Mouse (Mus musculus) stomach, embryonic 14.5 days (tissue): Measurements from ENCODE around the gene Srf. TPM values are rescaled to one million over a fixed set of nuclear protein-coding genes. Genes with fewer than 3 reads are reported as not detected.
A peak's percentile ranks its signal among the peaks of the same experiment; 100 is the strongest.

Experiments
- ATAC-seq: fragments of 200-750 bp; cut with Nextera tagmentation; 2 replicates; pipeline ENCODE4 v1.8.0; 2017; ENCODE audit warnings: low read depth, moderate TSS enrichment; ENCODE audit not compliant: insufficient number of reproducible peaks, insufficient read depth, low FRiP score
- H3K27ac ChIP-seq: fragments of 300-500 bp; sonication (generic); 2 replicates; pipeline ENCODE4 v1.5.1; 2014; ENCODE audit warnings: mild to moderate bottlenecking, low read length, moderate library complexity, mixed read lengths
- H3K27me3 ChIP-seq: fragments of 300-500 bp; sonication (generic); 2 replicates; pipeline ENCODE4 v1.6.1; 2014; ENCODE audit warnings: low read length, control low read depth, mixed read lengths; ENCODE audit not compliant: control insufficient read depth, insufficient read depth
- H3K36me3 ChIP-seq: fragments of 300-500 bp; sonication (generic); 2 replicates; pipeline ENCODE4 v1.6.1; 2014; ENCODE audit warnings: mild to moderate bottlenecking, control low read depth, low read length, moderate library complexity, mixed read lengths; ENCODE audit not compliant: control insufficient read depth, insufficient read depth
- H3K4me1 ChIP-seq: fragments of 300-500 bp; sonication (generic); 2 replicates; pipeline ENCODE4 v1.6.1; 2014; ENCODE audit warnings: low read length, control low read depth, mixed read lengths; ENCODE audit not compliant: control insufficient read depth, insufficient read depth
- H3K4me2 ChIP-seq: fragments of 300-500 bp; sonication (generic); replicated peaks from 2 replicates; pipeline ENCODE4 v1.6.1; 2014; ENCODE audit warnings: low read depth, low read length, control low read depth
- H3K4me3 ChIP-seq: fragments of 300-500 bp; sonication (generic); 2 replicates; pipeline ENCODE4 v1.5.1; 2014; ENCODE audit warnings: low read depth, low read length, control low read depth
- H3K9ac ChIP-seq: fragments of 300-500 bp; sonication (generic); replicated peaks from 2 replicates; pipeline ENCODE4 v1.6.1; 2014; ENCODE audit warnings: low read depth, mild to moderate bottlenecking, control low read depth, low read length, moderate library complexity, mixed read lengths
- H3K9me3 ChIP-seq: fragments of 300-500 bp; sonication (generic); 2 replicates; pipeline ENCODE4 v1.6.1; 2016; ENCODE audit warnings: low read depth, low read length, control low read depth; ENCODE audit not compliant: control insufficient read depth
- WGBS: fragments of 180-500 bp; shearing (Covaris S2); extraction: QIAGEN DNeasy Blood & Tissue Kit; methylation state at CpG from one replicate; pipeline ENCODE4 v1.1.7; 2014; 5-methylcytosine and 5-hydroxymethylcytosine counted together
- polyA plus RNA-seq: library from polyadenylated mRNA; unstranded; fragments of >200 nt; fragmentation: Nextera tagmentation; extraction: Ambion mirVana; gene quantifications from 2 replicates; pipeline ENCODE4 v1.2.1, GENCODE M21; 2014

The Srf gene
- polyA plus RNA-seq, 1 experiment from 2014 or later = 15.7 TPM

GRCm38 (mm10) chr17:46554977-46555672, 850 bp downstream of the Srf start:
- H3K4me2 ChIP-seq = peak overlapping the region; percentile 67
- peak overlapping the region; percentile 97 for H3K27ac ChIP-seq
- under 1% methylated on average over 75 of the region's 75 CpGs for WGBS
- peaks cover 19% of the 10 kb centered on the region for H3K4me1 ChIP-seq
- H3K4me3 ChIP-seq = peak overlapping the region; percentile 98
- H3K9ac ChIP-seq = peak overlapping the region; percentile 100
- H3K9me3 ChIP-seq = no peaks in the 10 kb centered on the region
- H3K27me3 ChIP-seq = no peaks in the 10 kb centered on the region
- ATAC-seq = no peak
- peaks cover 23% of the 10 kb centered on the region for H3K36me3 ChIP-seq

- H3K36me3 ChIP-seq = peaks cover 28% of the 10 kb centered on the region
- no peaks in the 10 kb centered on the region for H3K9me3 ChIP-seq
These were observed 1.4 kb downstream of the Srf start for GRCm38 (mm10) chr17:46554646-46554976.

GRCm38 (mm10) chr17:46553926-46554325, 2.0 kb downstream of the Srf start:
- Histone ChIP-seq H3K4me1 (peaks cover 19% of the 10 kb centered on the region), H3K4me3 (peak overlapping the region; percentile 98), H3K9me3 (no peaks in the 10 kb centered on the region), H3K9ac (peak overlapping the region; percentile 100), H3K4me2 (peak overlapping the region; percentile 67), H3K36me3 (peaks cover 34% of the 10 kb centered on the region), H3K27ac (peak overlapping the region; percentile 89), H3K27me3 (no peaks in the 10 kb centered on the region)
- no peak for ATAC-seq
- 50% methylated on average over 3 of the region's 3 CpGs for WGBS

More at GRCm38 (mm10) chr17:46554646-46554976, 1.4 kb downstream of the Srf start:
- peak overlapping the region; percentile 67 for H3K4me2 ChIP-seq
- WGBS = under 1% methylated on average over 11 of the region's 11 CpGs
- peak overlapping the region; percentile 97 for H3K27ac ChIP-seq
- peak overlapping the region; percentile 100 for H3K9ac ChIP-seq
- H3K4me1 ChIP-seq = peaks cover 19% of the 10 kb centered on the region
- H3K4me3 ChIP-seq = peak overlapping the region; percentile 98
- no peak for ATAC-seq
- no peaks in the 10 kb centered on the region for H3K27me3 ChIP-seq

DNA sequence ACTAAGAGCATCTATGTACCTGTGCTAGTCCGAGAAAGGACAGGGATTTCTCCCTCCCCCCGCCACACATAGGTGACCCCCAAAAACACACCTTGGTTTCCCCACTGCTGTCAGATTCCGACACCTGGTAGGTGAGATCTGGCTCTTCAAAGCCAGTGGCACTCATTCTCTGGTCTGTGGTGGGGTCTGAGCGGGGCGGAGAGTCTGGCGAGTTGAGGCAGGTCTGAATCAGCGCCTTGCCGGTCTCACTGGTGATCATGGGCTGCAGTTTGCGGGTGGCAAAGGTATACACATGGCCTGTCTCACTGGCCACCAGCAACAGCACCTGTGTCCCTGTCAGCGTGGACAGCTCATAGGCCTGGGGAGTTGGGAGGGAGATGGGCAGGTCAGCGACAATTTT, 2.5 kb downstream of the Srf start:
- ATAC-seq = no peak
- 28% methylated on average over 11 of the region's 11 CpGs for WGBS

DNA sequence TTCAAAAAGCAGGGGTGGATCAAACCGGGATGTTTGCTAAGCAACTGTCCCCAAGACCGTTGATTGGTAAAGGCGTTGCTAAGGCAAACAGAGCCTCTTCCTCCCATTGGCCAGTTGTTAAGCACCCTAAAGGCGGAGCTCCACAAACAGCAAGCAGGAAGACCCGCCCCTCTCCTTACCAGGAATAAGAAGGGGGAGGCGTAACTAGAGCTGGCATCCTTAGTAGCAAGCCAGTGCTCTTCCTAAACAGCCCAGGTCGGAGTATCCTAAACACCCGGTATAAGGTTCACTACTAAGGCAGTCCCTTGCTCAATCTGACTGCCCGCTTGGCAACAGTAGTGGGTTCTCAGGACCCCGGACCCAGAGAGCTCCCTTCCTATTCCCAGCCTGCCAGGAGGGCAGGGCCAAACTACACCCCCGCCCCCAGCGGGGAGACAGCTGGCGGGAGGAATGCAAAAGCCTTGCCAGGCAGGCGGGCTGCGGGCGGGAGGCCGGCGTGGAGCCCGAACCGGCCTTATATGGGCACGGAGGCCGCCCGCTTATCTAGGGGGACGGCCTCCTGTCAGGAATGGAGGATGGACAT, 3.0 kb downstream of the Srf start:
- 4% methylated on average over 24 of the region's 24 CpGs for WGBS
- Histone ChIP-seq H3K9me3 (no peaks in the 10 kb centered on the region), H3K4me3 (peak overlapping the region; percentile 98), H3K36me3 (peaks cover 43% of the 10 kb centered on the region), H3K27me3 (no peaks in the 10 kb centered on the region), H3K4me1 (peaks cover 20% of the 10 kb centered on the region), H3K4me2 (peak overlapping the region; percentile 67), H3K27ac (peak overlapping the region; percentile 89), H3K9ac (0 out of 2 replicates have a peak overlapping the region, but pooled peaks have one; percentile 33)
- ATAC-seq = peak; percentile 78

More for the DNA sequence above, 2.5 kb downstream of the Srf start:
- peaks cover 39% of the 10 kb centered on the region for H3K36me3 ChIP-seq
- H3K27ac ChIP-seq = peak overlapping the region; percentile 89
- peak overlapping the region; percentile 67 for H3K4me2 ChIP-seq
- peak overlapping the region; percentile 98 for H3K4me3 ChIP-seq
- no peaks in the 10 kb centered on the region for H3K9me3 ChIP-seq
- H3K27me3 ChIP-seq = no peaks in the 10 kb centered on the region
- 0 out of 2 replicates have a peak overlapping the region, but pooled peaks have one; percentile 33 for H3K9ac ChIP-seq
- H3K4me1 ChIP-seq = peaks cover 19% of the 10 kb centered on the region

DNA sequence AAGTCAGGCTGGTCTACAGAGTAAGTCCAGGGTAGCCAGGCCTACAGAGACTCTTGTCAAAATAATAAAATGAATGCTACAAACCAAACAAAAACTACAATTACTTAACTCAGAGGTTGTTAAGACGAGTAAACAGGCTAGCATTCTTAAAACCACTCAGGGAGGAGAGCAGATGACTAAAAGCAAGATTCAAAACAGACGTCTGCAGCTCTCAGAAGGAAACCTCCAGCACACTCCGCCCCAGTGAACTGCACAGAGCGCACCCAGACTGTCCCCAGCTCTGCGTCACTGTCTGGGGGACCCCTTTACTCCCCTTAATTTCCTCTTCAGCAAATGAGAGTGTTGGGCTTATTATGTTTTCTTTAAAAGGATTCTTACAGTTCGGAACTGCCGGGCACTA, 3.8 kb downstream of the Srf start:
- Histone ChIP-seq H3K9me3 (no peaks in the 10 kb centered on the region), H3K27me3 (no peaks in the 10 kb centered on the region), H3K36me3 (peaks cover 46% of the 10 kb centered on the region), H3K4me2 (peak overlapping the region; percentile 67), H3K4me1 (peaks cover 25% of the 10 kb centered on the region), H3K9ac (no peak overlapping the region), H3K4me3 (peak overlapping the region; percentile 98; the same call in 1 of the 2 replicates), H3K27ac (peak overlapping the region; percentile 30; the same call in 1 of the 2 replicates)
- no peak for ATAC-seq
- WGBS = 78% methylated on average over 7 of the region's 7 CpGs

GRCm38 (mm10) chr17:46551369-46551768, 4.6 kb downstream of the Srf start:
- Histone ChIP-seq H3K36me3 (peaks cover 46% of the 10 kb centered on the region), H3K27me3 (no peaks in the 10 kb centered on the region)

GRCm38 (mm10) chr17:46550904-46551303, 5.1 kb downstream of the Srf start:
- H3K27me3 ChIP-seq = no peaks in the 10 kb centered on the region
- H3K9ac ChIP-seq = no peak overlapping the region
- H3K4me2 ChIP-seq = no peak overlapping the region
- H3K4me1 ChIP-seq = peaks cover 33% of the 10 kb centered on the region
- no peak overlapping the region for H3K27ac ChIP-seq
- 88% methylated on average over 7 of the region's 7 CpGs for WGBS
- H3K4me3 ChIP-seq = no peak overlapping the region
- H3K36me3 ChIP-seq = peaks cover 46% of the 10 kb centered on the region
- no peaks in the 10 kb centered on the region for H3K9me3 ChIP-seq
- no peak for ATAC-seq

More at GRCm38 (mm10) chr17:46551369-46551768, 4.6 kb downstream of the Srf start:
- Histone ChIP-seq H3K27ac (no peak overlapping the region), H3K4me3 (no peak overlapping the region), H3K4me1 (peaks cover 33% of the 10 kb centered on the region), H3K4me2 (no peak overlapping the region), H3K9ac (no peak overlapping the region), H3K9me3 (no peaks in the 10 kb centered on the region)
- 93% methylated on average over 6 of the region's 6 CpGs for WGBS
- no peak for ATAC-seq
